Mouse (Mus musculus): Measurements from ENCODE around the gene Pard6a. TPM values are rescaled to one million over a fixed set of nuclear protein-coding genes. Genes with fewer than 3 reads are reported as not detected.

Pard6a gene
- polyA plus RNA-seq (2012; rRNA removed), result 82.9 and 87.7 TPM in 2 replicates

- TF ChIP-seq CTCF (IDR thresholded peaks at IDR 0.05; ENCODE audit: control insufficient read depth, insufficient read depth, insufficient replicate concordance, low read depth, low read length) (no peak), POLR2A (IDR thresholded peaks at IDR 0.05; ENCODE audit: control insufficient read depth, low read depth, low read length) (peak; percentile 76)
- Histone ChIP-seq H3K27ac (ENCODE audit: control insufficient read depth, insufficient read depth, low read depth, low read length) (peak within 1 kb of the TSS; percentile 95), H3K27me3 (ENCODE audit: control insufficient read depth, insufficient read depth, low read length) (no peaks in the 10 kb centered on the region), H3K36me3 (ENCODE audit: control insufficient read depth, insufficient read depth, low read length) (no peaks in the 10 kb centered on the region), H3K4me1 (ENCODE audit: control insufficient read depth, insufficient read depth, low read length) (peaks cover 22% of the 10 kb centered on the region), H3K4me3 (ENCODE audit: control insufficient read depth, low read depth, low read length) (peak within 1 kb of the TSS; percentile 93)
Measured at GRCm38 (mm10) chr8:105700966-105701824, at the start of gene Pard6a, which contains the start of gene Acd. Gene Pard6a, plus strand, starts transcription at chr8:105701148. Gene Acd, minus strand, starts transcription at chr8:105701102.

GRCm38 (mm10) chr8:105657641-105658040 lies 43.3 kb upstream of the Pard6a start:
- TF ChIP-seq CTCF (IDR thresholded peaks at IDR 0.05; ENCODE audit: control insufficient read depth, insufficient read depth, insufficient replicate concordance, low read depth, low read length) (no peak), POLR2A (IDR thresholded peaks at IDR 0.05; ENCODE audit: control insufficient read depth, low read depth, low read length) (no peak)
- no peaks in the 10 kb centered on the region for H3K36me3 ChIP-seq (ENCODE audit: control insufficient read depth, insufficient read depth, low read length)
- no peak overlapping the region for H3K27ac ChIP-seq (ENCODE audit: control insufficient read depth, insufficient read depth, low read depth, low read length)
- H3K27me3 ChIP-seq (ENCODE audit: control insufficient read depth, insufficient read depth, low read length), result no peaks in the 10 kb centered on the region
- H3K4me1 ChIP-seq (ENCODE audit: control insufficient read depth, insufficient read depth, low read length), result no peaks in the 10 kb centered on the region
- no peak overlapping the region for H3K4me3 ChIP-seq (ENCODE audit: control insufficient read depth, low read depth, low read length)

DNA sequence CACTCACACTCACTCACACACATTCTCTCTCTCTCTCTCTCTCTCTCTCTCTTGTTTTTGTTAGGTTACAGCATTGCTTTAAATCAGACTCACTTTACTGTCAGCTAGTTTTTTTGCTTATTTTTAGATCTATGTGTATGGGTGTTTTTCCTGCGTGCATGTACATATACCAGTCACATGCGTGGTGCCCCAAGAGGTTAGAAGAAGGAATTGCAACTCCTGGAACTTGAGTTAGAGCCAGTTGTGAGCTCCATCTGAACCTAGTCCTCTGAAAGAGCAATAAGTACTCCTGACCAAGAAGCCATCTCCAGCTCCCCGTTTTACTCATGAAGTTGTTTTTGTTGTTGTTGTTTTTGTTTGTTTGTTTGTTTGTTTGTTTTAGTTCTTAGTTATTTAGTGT lies 39.8 kb upstream of the Pard6a start:
- TF ChIP-seq POLR2A (IDR thresholded peaks at IDR 0.05; ENCODE audit: control insufficient read depth, low read depth, low read length) (no peak), CTCF (IDR thresholded peaks at IDR 0.05; ENCODE audit: control insufficient read depth, insufficient read depth, insufficient replicate concordance, low read depth, low read length) (no peak)
- no peak overlapping the region for H3K4me3 ChIP-seq (ENCODE audit: control insufficient read depth, low read depth, low read length)
- H3K27ac ChIP-seq (ENCODE audit: control insufficient read depth, insufficient read depth, low read depth, low read length), result no peak overlapping the region
- no peaks in the 10 kb centered on the region; the same call in 1 of the 2 replicates for H3K36me3 ChIP-seq (ENCODE audit: control insufficient read depth, insufficient read depth, low read length)
- H3K4me1 ChIP-seq (ENCODE audit: control insufficient read depth, insufficient read depth, low read length), result no peaks in the 10 kb centered on the region
- H3K27me3 ChIP-seq (ENCODE audit: control insufficient read depth, insufficient read depth, low read length), result no peaks in the 10 kb centered on the region

GRCm38 (mm10) chr8:105677891-105678290 lies 23.1 kb upstream of the Pard6a start:
- H3K36me3 ChIP-seq (ENCODE audit: control insufficient read depth, insufficient read depth, low read length), result peaks cover 16% of the 10 kb centered on the region
- no peaks in the 10 kb centered on the region for H3K4me1 ChIP-seq (ENCODE audit: control insufficient read depth, insufficient read depth, low read length)

GRCm38 (mm10) chr8:105685325-105685724 lies 15.6 kb upstream of the Pard6a start:
- H3K4me1 ChIP-seq (ENCODE audit: control insufficient read depth, insufficient read depth, low read length), result peaks cover 4% of the 10 kb centered on the region
- TF ChIP-seq POLR2A (IDR thresholded peaks at IDR 0.05; ENCODE audit: control insufficient read depth, low read depth, low read length) (no peak), CTCF (IDR thresholded peaks at IDR 0.05; ENCODE audit: control insufficient read depth, insufficient read depth, insufficient replicate concordance, low read depth, low read length) (no peak)
- H3K4me3 ChIP-seq (ENCODE audit: control insufficient read depth, low read depth, low read length), result no peak overlapping the region
- H3K27me3 ChIP-seq (ENCODE audit: control insufficient read depth, insufficient read depth, low read length), result no peaks in the 10 kb centered on the region
- H3K36me3 ChIP-seq (ENCODE audit: control insufficient read depth, insufficient read depth, low read length), result peaks cover 6% of the 10 kb centered on the region
- no peak overlapping the region for H3K27ac ChIP-seq (ENCODE audit: control insufficient read depth, insufficient read depth, low read depth, low read length)

More at GRCm38 (mm10) chr8:105677891-105678290, 23.1 kb upstream of the Pard6a start:
- TF ChIP-seq CTCF (IDR thresholded peaks at IDR 0.05; ENCODE audit: control insufficient read depth, insufficient read depth, insufficient replicate concordance, low read depth, low read length) (no peak), POLR2A (IDR thresholded peaks at IDR 0.05; ENCODE audit: control insufficient read depth, low read depth, low read length) (no peak)
- Histone ChIP-seq H3K27ac (ENCODE audit: control insufficient read depth, insufficient read depth, low read depth, low read length) (no peak overlapping the region), H3K4me3 (ENCODE audit: control insufficient read depth, low read depth, low read length) (no peak overlapping the region), H3K27me3 (ENCODE audit: control insufficient read depth, insufficient read depth, low read length) (no peaks in the 10 kb centered on the region)

- Histone ChIP-seq H3K27me3 (ENCODE audit: control insufficient read depth, insufficient read depth, low read length) (no peaks in the 10 kb centered on the region), H3K4me3 (ENCODE audit: control insufficient read depth, low read depth, low read length) (peak within 1 kb of the TSS; percentile 12; the same call in 1 of the 2 replicates), H3K4me1 (ENCODE audit: control insufficient read depth, insufficient read depth, low read length) (peaks cover 4% of the 10 kb centered on the region), H3K27ac (ENCODE audit: control insufficient read depth, insufficient read depth, low read depth, low read length) (no peak within 1 kb of the TSS), H3K36me3 (ENCODE audit: control insufficient read depth, insufficient read depth, low read length) (peaks cover 6% of the 10 kb centered on the region)
- TF ChIP-seq CTCF (IDR thresholded peaks at IDR 0.05; ENCODE audit: control insufficient read depth, insufficient read depth, insufficient replicate concordance, low read depth, low read length) (peak; percentile 70; the same call in 1 of the 2 replicates), POLR2A (IDR thresholded peaks at IDR 0.05; ENCODE audit: control insufficient read depth, low read depth, low read length) (no peak)
Measured at GRCm38 (mm10) chr8:105685796-105686308, 15.1 kb upstream of the Pard6a start, which contains the start of gene Carmil2. Gene Carmil2, plus strand, starts transcription at chr8:105686274.

GRCm38 (mm10) chr8:105686551-105686950 lies 14.4 kb upstream of the Pard6a start:
- H3K36me3 ChIP-seq (ENCODE audit: control insufficient read depth, insufficient read depth, low read length), result peaks cover 2% of the 10 kb centered on the region; the same call in 1 of the 2 replicates
- no peak overlapping the region for H3K27ac ChIP-seq (ENCODE audit: control insufficient read depth, insufficient read depth, low read depth, low read length)
- no peak for TF ChIP-seq POLR2A (IDR thresholded peaks at IDR 0.05; ENCODE audit: control insufficient read depth, low read depth, low read length)
- no peak for TF ChIP-seq CTCF (IDR thresholded peaks at IDR 0.05; ENCODE audit: control insufficient read depth, insufficient read depth, insufficient replicate concordance, low read depth, low read length)
- H3K27me3 ChIP-seq (ENCODE audit: control insufficient read depth, insufficient read depth, low read length), result no peaks in the 10 kb centered on the region
- peaks cover 4% of the 10 kb centered on the region for H3K4me1 ChIP-seq (ENCODE audit: control insufficient read depth, insufficient read depth, low read length)
- H3K4me3 ChIP-seq (ENCODE audit: control insufficient read depth, low read depth, low read length), result no peak overlapping the region
